Mouse (Mus musculus) olfactory bulb, adult 2 months (tissue): ENCODE data around the gene Cdh18. TPM values are rescaled to one million over a fixed set of nuclear protein-coding genes. Genes with fewer than 3 reads are reported as not detected.

Experiments used
- H3K27ac ChIP-seq: fragments of 200-500 bp; 2 replicates; pipeline ENCODE4 v1.5.1; 2012; ENCODE audit warnings: low read depth, low read length; ENCODE audit not compliant: insufficient read depth
- H3K4me1 ChIP-seq: fragments of 200-500 bp; 2 replicates; pipeline ENCODE4 v1.6.1; 2012; ENCODE audit warnings: low read length; ENCODE audit not compliant: control insufficient read depth, insufficient read depth
- H3K4me3 ChIP-seq: fragments of 200-500 bp; 2 replicates; pipeline ENCODE4 v1.5.1; 2012; ENCODE audit warnings: mild to moderate bottlenecking, low read depth, low read length, moderate library complexity; ENCODE audit not compliant: insufficient read depth
- CTCF ChIP-seq: fragments of 200-500 bp; IDR thresholded peaks from 2 replicates; pipeline ENCODE4 v1.5.1; 2012; ENCODE audit warnings: low read depth, mild to moderate bottlenecking, low read length, moderate library complexity; ENCODE audit not compliant: insufficient read depth
- POLR2A ChIP-seq: fragments of 200-500 bp; IDR thresholded peaks from 2 replicates; pipeline ENCODE4 v1.6.1; 2012; ENCODE audit warnings: mild to moderate bottlenecking, low read depth, low read length, moderate library complexity; ENCODE audit not compliant: insufficient read depth
- WGBS: fragments of 180-500 bp; shearing (Covaris S2); methylation state at CpG from one replicate; pipeline ENCODE4 v1.1.7; 2018; 5-methylcytosine and 5-hydroxymethylcytosine counted together
- polyA plus RNA-seq: library from polyadenylated mRNA; stranded (reverse); fragments of >200 nt; gene quantifications from 2 replicates; pipeline ENCODE4 v1.2.4, GENCODE M21; 2012; ENCODE audit warnings: low replicate concordance; ENCODE audit not compliant: missing spikeins, insufficient read depth, insufficient read length

The Cdh18 gene
- polyA plus RNA-seq, 1 experiment = not detected

- TF ChIP-seq CTCF = no peak
- Histone ChIP-seq H3K27ac (no peak overlapping the region), H3K4me1 (no peaks in the 10 kb centered on the region), H3K4me3 (no peak overlapping the region)
- 93% methylated on average over 2 of the region's 2 CpGs for WGBS
Measured at GRCm38 (mm10) chr15:23378016-23378750, 829.4 kb downstream of the Cdh18 start.

- 83% methylated on average over 4 of the region's 4 CpGs for WGBS
- Histone ChIP-seq H3K27ac (no peak overlapping the region), H3K4me1 (no peaks in the 10 kb centered on the region), H3K4me3 (no peak overlapping the region)
- TF ChIP-seq CTCF = no peak
- no peak for TF ChIP-seq POLR2A
Measured at GRCm38 (mm10) chr15:23385816-23386215, 837.0 kb downstream of the Cdh18 start.

- H3K4me3 ChIP-seq = no peak overlapping the region
- H3K27ac ChIP-seq = no peak overlapping the region
- no peak for TF ChIP-seq POLR2A
- no peak for TF ChIP-seq CTCF
- H3K4me1 ChIP-seq = no peaks in the 10 kb centered on the region
Measured at GRCm38 (mm10) chr15:23396646-23397045, 847.8 kb downstream of the Cdh18 start.

GRCm38 (mm10) chr15:23403792-23404191, 855.0 kb downstream of the Cdh18 start:
- no peak for TF ChIP-seq CTCF
- no peak for TF ChIP-seq POLR2A
- WGBS = 77% methylated on average over 2 of the region's 2 CpGs
- no peak overlapping the region for H3K27ac ChIP-seq
- no peak overlapping the region for H3K4me3 ChIP-seq
- no peaks in the 10 kb centered on the region for H3K4me1 ChIP-seq

- H3K4me1 ChIP-seq = no peaks in the 10 kb centered on the region
- H3K27ac ChIP-seq = no peak overlapping the region
- 95% methylated on average over 1 of the region's 1 CpGs for WGBS
- TF ChIP-seq CTCF (no peak), POLR2A (no peak)
- no peak overlapping the region for H3K4me3 ChIP-seq
Measured at GRCm38 (mm10) chr15:23408256-23408655, 859.4 kb downstream of the Cdh18 start.

- 66% methylated on average over 5 of the region's 5 CpGs for WGBS
Measured at GRCm38 (mm10) chr15:23416450-23417080, 867.7 kb downstream of the Cdh18 start.

GRCm38 (mm10) chr15:23418158-23418557, 869.3 kb downstream of the Cdh18 start:
- Histone ChIP-seq H3K4me3 (no peak overlapping the region), H3K4me1 (no peaks in the 10 kb centered on the region), H3K27ac (no peak overlapping the region)
- TF ChIP-seq CTCF = no peak
- TF ChIP-seq POLR2A = no peak

More at GRCm38 (mm10) chr15:23416450-23417080, 867.7 kb downstream of the Cdh18 start:
- Histone ChIP-seq H3K27ac (no peak overlapping the region), H3K4me3 (no peak overlapping the region), H3K4me1 (no peaks in the 10 kb centered on the region)
- TF ChIP-seq CTCF (no peak), POLR2A (no peak)

GRCm38 (mm10) chr15:23420010-23420409, 871.2 kb downstream of the Cdh18 start:
- H3K4me1 ChIP-seq = no peaks in the 10 kb centered on the region
- TF ChIP-seq CTCF (no peak), POLR2A (no peak)
- no peak overlapping the region for H3K27ac ChIP-seq
- 49% methylated on average over 3 of the region's 3 CpGs for WGBS
- no peak overlapping the region for H3K4me3 ChIP-seq

- no peak overlapping the region for H3K4me3 ChIP-seq
- 94% methylated on average over 5 of the region's 5 CpGs for WGBS
Measured at GRCm38 (mm10) chr15:23430021-23430420, 881.2 kb downstream of the Cdh18 start.

More at GRCm38 (mm10) chr15:23430021-23430420, 881.2 kb downstream of the Cdh18 start:
- no peaks in the 10 kb centered on the region for H3K4me1 ChIP-seq
- no peak for TF ChIP-seq CTCF
- no peak overlapping the region for H3K27ac ChIP-seq
